Mouse (Mus musculus) frontal cortex, adult 2 months (tissue): ENCODE data around the gene Med15. TPM values are rescaled to one million over a fixed set of nuclear protein-coding genes. Genes with fewer than 3 reads are reported as not detected.
"Not testable (repeated sequence)": the region's sequence is repeated elsewhere in the genome, so short reads cannot be mapped to it uniquely, and the experiment has no call there.

Source experiments
- DNase-seq, 2 experiments: peaks; one replicate each; pipeline ENCODE4 v3.0.0; 2022; ENCODE audit warnings: low spot score in 1 of 2; ENCODE audit errors: extremely low spot score in 1 of 2
- polyA plus RNA-seq: library from polyadenylated mRNA; depleted of rRNA; stranded (reverse); fragments of >200 nt; gene quantifications from 2 replicates; pipeline ENCODE4 v1.2.3, GENCODE M21; 2012; rRNA removed

Gene Med15
- polyA plus RNA-seq, 1 experiment, result 77.8 TPM

- no peak for DNase-seq
Measured at GRCm38 (mm10) chr16:17621936-17622335, 110.8 kb downstream of the Med15 start.

DNA sequence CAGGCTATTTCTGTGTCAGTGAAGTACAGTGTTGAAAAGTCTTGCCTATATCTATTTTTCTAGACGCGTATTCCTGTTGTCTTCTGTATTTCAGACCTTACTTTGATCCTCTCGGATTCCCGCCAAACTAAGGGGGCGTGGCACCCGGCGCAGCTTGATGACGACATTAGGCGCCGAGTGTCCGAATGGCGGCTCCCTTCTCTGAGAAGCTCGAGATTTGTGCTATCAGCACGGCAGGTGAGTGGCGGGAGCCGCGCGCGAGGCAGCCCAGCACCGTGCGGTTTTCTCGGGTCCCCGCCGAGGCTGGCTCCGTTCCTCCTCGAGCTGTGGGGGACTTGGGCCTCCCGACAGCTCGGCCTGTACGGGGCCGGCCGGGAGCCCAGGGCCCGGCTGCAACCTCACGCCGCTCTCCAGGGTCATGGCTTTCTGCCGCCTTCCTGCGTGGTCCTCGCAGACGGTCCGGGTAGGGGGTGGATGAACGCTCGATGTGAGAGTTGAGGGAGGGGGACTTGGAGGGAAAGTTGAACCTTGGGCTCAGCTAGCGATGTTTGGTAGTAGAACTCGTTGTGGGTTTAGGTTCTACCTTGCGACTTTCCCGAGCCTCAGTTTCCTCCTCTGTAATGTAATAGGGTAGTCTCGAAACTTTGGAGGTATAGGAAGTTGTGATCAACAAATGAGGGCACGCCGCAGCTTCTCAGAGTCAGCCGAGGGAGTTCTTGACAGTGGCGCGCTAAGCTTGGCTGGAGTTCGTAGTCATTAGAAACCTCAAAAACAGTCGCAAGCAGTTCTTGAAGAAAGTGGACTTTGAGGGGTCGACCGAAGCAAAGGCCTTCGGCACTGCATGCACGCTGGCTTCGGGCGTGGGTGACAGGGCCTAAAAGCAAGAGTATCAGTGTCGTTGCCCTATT, 113.2 kb downstream of the Med15 start, which contains the start of gene Smpd4:
Smpd4 (plus strand) TSS at position 157 of the 908 bp plus-strand sequence.
- DNase-seq, result peak in 1 of 2 experiments; percentile 96

DNA sequence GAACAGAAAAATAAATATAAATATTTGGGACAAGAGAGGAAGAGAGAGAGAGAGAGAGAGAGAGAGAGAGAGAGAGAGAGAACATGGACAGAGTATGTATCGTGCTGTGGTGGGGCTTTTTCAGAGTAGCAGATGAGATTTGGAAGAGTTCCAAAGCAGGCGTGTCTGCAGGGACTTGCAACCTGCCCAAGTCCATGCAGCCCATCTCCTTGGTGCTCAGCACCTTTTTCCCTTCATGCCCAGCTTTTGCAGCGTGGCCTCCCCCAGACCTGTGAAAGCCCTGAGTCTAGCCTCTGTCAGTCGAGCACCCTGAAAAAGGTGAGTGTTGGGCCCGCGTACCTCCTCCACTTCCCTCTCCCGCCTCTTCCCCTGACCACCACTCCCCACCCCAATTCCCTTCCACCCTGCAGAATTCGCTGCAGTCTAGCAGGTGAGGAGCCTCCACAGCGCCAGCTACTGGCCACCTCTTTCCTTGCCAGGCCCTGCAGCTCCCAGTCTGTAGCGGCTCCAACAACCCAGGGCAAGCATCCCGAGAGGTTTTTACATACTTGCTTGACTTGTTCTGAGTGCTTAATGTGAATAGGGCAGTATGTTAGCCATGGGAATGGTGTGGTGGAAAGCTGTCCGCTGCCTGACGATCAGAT, 114.6 kb downstream of the Med15 start:
- peak in 1 of 2 experiments; percentile 68 for DNase-seq

DNA sequence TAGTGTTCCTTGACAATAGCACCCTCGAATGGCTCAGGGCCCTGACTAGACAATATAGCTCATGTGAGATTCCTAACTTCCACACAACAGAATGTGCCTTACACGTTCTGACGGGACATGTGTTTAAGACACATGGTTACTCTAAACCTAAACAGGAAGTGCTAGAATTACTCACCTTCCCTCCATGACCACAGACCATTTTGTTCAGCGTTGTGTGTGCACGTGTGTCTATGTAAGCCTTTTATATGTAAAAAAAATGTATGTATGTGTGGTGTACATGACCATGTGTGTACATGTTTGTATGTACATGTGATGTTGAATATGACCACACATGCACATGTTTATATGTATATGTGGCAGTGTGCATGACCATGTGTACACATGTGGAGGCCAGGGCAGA, 116.5 kb downstream of the Med15 start:
- DNase-seq, result no peak

- not testable (repeated sequence) for DNase-seq
Measured at GRCm38 (mm10) chr16:17614740-17615139, 118.0 kb downstream of the Med15 start.

DNA sequence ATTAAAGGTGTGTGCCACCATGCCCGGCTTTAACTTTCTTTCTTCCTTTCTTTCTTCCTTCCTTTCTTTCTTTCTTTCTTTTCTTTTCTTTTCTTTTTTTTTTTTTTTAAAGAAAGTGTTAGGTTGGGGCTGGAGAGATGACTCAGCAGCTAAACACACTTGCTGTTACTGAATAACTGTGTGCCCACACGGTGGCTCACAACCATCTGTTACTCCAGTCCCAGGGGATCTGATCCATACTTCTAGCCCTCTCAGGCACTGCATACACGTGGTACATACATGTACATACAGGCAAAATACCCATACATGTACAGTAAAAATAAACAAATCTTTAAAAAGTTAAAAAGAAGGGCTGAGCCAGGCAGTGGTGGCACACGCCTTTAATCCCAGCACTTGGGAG, 121.3 kb downstream of the Med15 start:
- peak in 1 of 2 experiments; percentile 61 for DNase-seq

- DNase-seq, result peak; percentile 18 to 32
Measured at GRCm38 (mm10) chr16:17605684-17606083, 127.0 kb downstream of the Med15 start.

DNA sequence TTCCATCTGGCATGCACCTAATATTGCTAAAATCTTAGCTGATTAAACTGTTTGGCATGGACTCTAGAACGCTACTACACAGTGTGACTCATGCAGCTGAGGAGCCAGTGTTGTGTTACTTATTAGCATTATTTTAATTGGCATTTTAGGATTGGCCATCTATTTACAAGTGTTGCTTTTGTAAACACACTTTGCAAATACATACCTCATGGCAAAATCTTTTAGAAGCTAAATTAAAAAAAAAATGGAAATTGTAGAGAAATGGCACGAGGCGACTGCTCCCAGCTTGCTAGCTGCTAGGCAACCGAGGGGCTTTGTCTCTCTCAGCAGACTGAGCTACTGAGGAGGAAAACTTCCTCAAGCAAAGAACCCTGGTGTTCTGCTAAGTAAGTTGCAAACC, 127.8 kb downstream of the Med15 start:
- DNase-seq, result no peak

Other genes with a start within 250 kb of the Med15 start
- gene Aifm3, start 243.3 kb downstream of the Med15 start, polyA plus RNA-seq, result 144 and 169 TPM in 2 replicates
- 267 and 291 TPM in 2 replicates for gene Lztr1, start 224.2 kb downstream of the Med15 start, polyA plus RNA-seq
- gene Thap7, start 201.8 kb downstream of the Med15 start, polyA plus RNA-seq, result 73.0 and 74.7 TPM in 2 replicates
- 0.69 and 0.88 TPM in 2 replicates for gene Lrrc74b, start 171.6 kb downstream of the Med15 start, polyA plus RNA-seq
- 2.6 TPM in 2 replicates for gene P2rx6, start 171.0 kb downstream of the Med15 start, polyA plus RNA-seq
- gene Slc7a4, start 149.7 kb downstream of the Med15 start, polyA plus RNA-seq, result 65.2 and 82.2 TPM in 2 replicates
- gene Smpd4, start 113.5 kb downstream of the Med15 start, polyA plus RNA-seq, result 164 and 168 TPM in 2 replicates
- 31.7 and 43.2 TPM in 2 replicates for gene Ccdc74a, start 86.4 kb downstream of the Med15 start, polyA plus RNA-seq
- 88.5 and 106 TPM in 2 replicates for gene Klhl22, start 26.7 kb upstream of the Med15 start, polyA plus RNA-seq
- gene Scarf2, start 64.4 kb upstream of the Med15 start, polyA plus RNA-seq, result 4.7 and 4.8 TPM in 2 replicates
- gene B830017H08Rik, start 100.2 kb upstream of the Med15 start, polyA plus RNA-seq, result 4.0 and 4.1 TPM in 2 replicates
- 16.3 and 19.9 TPM in 2 replicates for gene Car15, start 105.5 kb upstream of the Med15 start, polyA plus RNA-seq
- gene Gm20518, start 158.8 kb upstream of the Med15 start, polyA plus RNA-seq, result 2.3 and 2.7 TPM in 2 replicates
- 0.04 and 0.08 TPM in 2 replicates for gene Tssk1, start 161.3 kb upstream of the Med15 start, polyA plus RNA-seq
- 87.2 and 95.4 TPM in 2 replicates for gene Dgcr2, start 165.7 kb upstream of the Med15 start, polyA plus RNA-seq
- not detected in 2 replicates for gene Tssk2, start 165.7 kb upstream of the Med15 start, polyA plus RNA-seq
- gene Ess2, start 178.5 kb upstream of the Med15 start, polyA plus RNA-seq, result 36.4 and 47.2 TPM in 2 replicates
- gene Gsc2, start 182.2 kb upstream of the Med15 start, polyA plus RNA-seq, result 0.08 TPM in 1 of 2 replicates, not detected in the other
- 61.7 and 71.6 TPM in 2 replicates for gene Slc25a1, start 195.3 kb upstream of the Med15 start, polyA plus RNA-seq
- gene Vpreb2, start 247.5 kb upstream of the Med15 start, polyA plus RNA-seq, result not detected in 2 replicates